Mouse (Mus musculus): ENCODE data around the gene Mios. TPM values are rescaled to one million over a fixed set of nuclear protein-coding genes. Genes with fewer than 3 reads are reported as not detected.

Mios gene
- total and polyA plus RNA-seq, 3 experiments, result 11.4 to 15.1 TPM; not detected in 1

DNA sequence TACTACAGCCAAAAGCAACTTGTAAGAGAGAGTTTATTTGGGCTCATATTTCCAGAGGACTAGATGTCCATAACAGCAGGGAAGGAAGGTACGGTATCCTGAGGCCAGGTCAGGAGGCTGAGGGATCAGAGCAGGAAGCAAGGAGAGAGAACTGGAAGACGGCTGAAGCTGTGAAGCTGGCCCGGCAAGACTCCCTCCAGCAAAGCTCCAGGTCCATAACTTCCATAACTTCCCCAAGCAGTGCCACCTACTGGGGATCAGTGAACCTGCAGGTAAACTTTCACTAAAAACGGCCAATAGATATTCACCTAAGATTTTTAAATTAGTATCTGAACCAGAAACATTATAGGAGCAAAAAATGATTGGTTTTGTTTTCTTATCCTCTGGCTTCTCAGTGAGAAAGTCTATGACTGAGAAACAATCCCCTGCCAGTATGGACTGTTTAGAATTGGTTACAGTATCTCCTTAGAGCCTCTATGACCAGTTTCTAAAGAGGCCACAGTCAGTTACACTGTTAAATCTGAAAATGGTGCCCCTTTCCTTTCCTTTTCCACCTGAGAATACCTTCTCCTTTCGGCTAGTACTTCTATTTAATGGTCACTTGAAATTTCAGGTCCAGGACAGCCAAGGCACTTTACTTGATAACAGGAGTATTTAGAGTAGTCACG is 65.5 kb downstream of the Mios start:
- TF ChIP-seq ZMIZ1 (IDR thresholded peaks at IDR 0.05; ENCODE audit: low read depth, low read length), result no peak
- TF ChIP-seq SMC3 (IDR thresholded peaks at IDR 0.05; ENCODE audit: low read depth, low read length), result peak; percentile 54
- peak; percentile 36 to 66 (median 47); a peak in 5 of 6 replicates for TF ChIP-seq CTCF (IDR thresholded peaks at IDR 0.05 in 2 of 3, conservative IDR thresholded peaks at IDR 0.05 in 1 of 3; ENCODE audit: control insufficient read depth in 1 of 3, insufficient read depth in 1 of 3, low read depth in 2 of 3, low read length in 3 of 3, poor library complexity in 1 of 3, severe bottlenecking in 1 of 3)
- peak; percentile 38 for TF ChIP-seq RAD21 (IDR thresholded peaks at IDR 0.05; ENCODE audit: low read depth, low read length)
- peak; percentile 70 for DNase-seq (ENCODE audit: low read depth, low spot score)
- Histone ChIP-seq H3K9me3 (replicated peaks; ENCODE audit: insufficient read depth, low read length) (no peaks in the 10 kb centered on the region), H3K27me3 (ENCODE audit: control insufficient read depth in 1 of 2, insufficient read depth in 2 of 2, low read length in 2 of 2) (no peaks in the 10 kb centered on the region), H3K79me2 (ENCODE audit: control insufficient read depth, insufficient read depth, low read length, poor library complexity) (no peaks in the 10 kb centered on the region), H3K9ac (ENCODE audit: control insufficient read depth, low read depth, low read length, poor library complexity, severe bottlenecking) (no peak overlapping the region), H3K4me1 (ENCODE audit: control insufficient read depth in 1 of 2, insufficient read depth in 2 of 2, low read length in 2 of 2) (peaks cover 6 to 12% of the 10 kb centered on the region in 2 experiments), H3K36me3 (ENCODE audit: control insufficient read depth in 1 of 2, insufficient read depth in 2 of 2, low read length in 2 of 2) (peaks cover 0 to 13% of the 10 kb centered on the region in 2 experiments; a peak in 2 of 4 replicates), H3K4me3 (ENCODE audit: control insufficient read depth in 1 of 2, insufficient read depth in 1 of 2, low read depth in 2 of 2, low read length in 2 of 2) (no peak overlapping the region), H3K27ac (ENCODE audit: control insufficient read depth, low read depth, low read length) (no peak overlapping the region)

GRCm38 (mm10) chr6:8275098-8275497 is 66.1 kb downstream of the Mios start:
- peak; percentile 80 for DNase-seq (ENCODE audit: low read depth, low spot score)
- TF ChIP-seq RAD21 (IDR thresholded peaks at IDR 0.05; ENCODE audit: low read depth, low read length) (peak; percentile 80), CTCF (IDR thresholded peaks at IDR 0.05 in 2 of 3, conservative IDR thresholded peaks at IDR 0.05 in 1 of 3; ENCODE audit: control insufficient read depth in 1 of 3, insufficient read depth in 1 of 3, low read depth in 2 of 3, low read length in 3 of 3, poor library complexity in 1 of 3, severe bottlenecking in 1 of 3) (peak in 2 of 3 experiments; percentile 51 to 78; a peak in 4 of 6 replicates), GATA1 (IDR thresholded peaks at IDR 0.05; ENCODE audit: low read depth, low read length) (no peak), USF2 (IDR thresholded peaks at IDR 0.05; ENCODE audit: borderline replicate concordance in 1 of 2, insufficient read depth in 1 of 2, low read depth in 1 of 2, low read length in 2 of 2) (no peak), TAL1 (IDR thresholded peaks at IDR 0.05; ENCODE audit: low read length) (no peak), ZC3H11A (IDR thresholded peaks at IDR 0.05; ENCODE audit: low read depth, low read length) (peak; percentile 83), SMC3 (IDR thresholded peaks at IDR 0.05; ENCODE audit: low read depth, low read length) (peak; percentile 87)

GRCm38 (mm10) chr6:8276431-8276830 is 67.4 kb downstream of the Mios start:
- Histone ChIP-seq H3K27me3 (ENCODE audit: control insufficient read depth in 1 of 2, insufficient read depth in 2 of 2, low read length in 2 of 2) (no peaks in the 10 kb centered on the region), H3K9me3 (replicated peaks; ENCODE audit: insufficient read depth, low read length) (no peaks in the 10 kb centered on the region), H3K4me1 (ENCODE audit: control insufficient read depth in 1 of 2, insufficient read depth in 2 of 2, low read length in 2 of 2) (peaks cover 6 to 12% of the 10 kb centered on the region in 2 experiments), H3K79me2 (ENCODE audit: control insufficient read depth, insufficient read depth, low read length, poor library complexity) (no peaks in the 10 kb centered on the region), H3K36me3 (ENCODE audit: control insufficient read depth in 1 of 2, insufficient read depth in 2 of 2, low read length in 2 of 2) (peaks cover 0 to 13% of the 10 kb centered on the region in 2 experiments; a peak in 2 of 4 replicates), H3K9ac (ENCODE audit: control insufficient read depth, low read depth, low read length, poor library complexity, severe bottlenecking) (no peak overlapping the region), H3K27ac (ENCODE audit: control insufficient read depth, low read depth, low read length) (no peak overlapping the region), H3K4me3 (ENCODE audit: control insufficient read depth in 1 of 2, insufficient read depth in 1 of 2, low read depth in 2 of 2, low read length in 2 of 2) (no peak overlapping the region)
- peak; percentile 77 for TF ChIP-seq GATA1 (IDR thresholded peaks at IDR 0.05; ENCODE audit: low read depth, low read length)
- TF ChIP-seq EP300 (IDR thresholded peaks at IDR 0.05; ENCODE audit: low read depth in 1 of 2, low read length in 2 of 2), result peak in 1 of 2 experiments; percentile 13; a peak in 1 of 4 replicates
- TF ChIP-seq ETS1 (IDR thresholded peaks at IDR 0.05; ENCODE audit: low read depth, low read length), result peak; percentile 33; the same call in 1 of the 2 replicates
- TF ChIP-seq MYB (IDR thresholded peaks at IDR 0.05; ENCODE audit: low read depth, low read length), result no peak
- DNase-seq (ENCODE audit: low read depth, low spot score), result peak; percentile 30

More at GRCm38 (mm10) chr6:8275098-8275497, 66.1 kb downstream of the Mios start:
- Histone ChIP-seq H3K36me3 (ENCODE audit: control insufficient read depth in 1 of 2, insufficient read depth in 2 of 2, low read length in 2 of 2) (peaks cover 0 to 13% of the 10 kb centered on the region in 2 experiments; a peak in 2 of 4 replicates), H3K79me2 (ENCODE audit: control insufficient read depth, insufficient read depth, low read length, poor library complexity) (no peaks in the 10 kb centered on the region), H3K9me3 (replicated peaks; ENCODE audit: insufficient read depth, low read length) (no peaks in the 10 kb centered on the region), H3K27ac (ENCODE audit: control insufficient read depth, low read depth, low read length) (no peak overlapping the region), H3K4me3 (ENCODE audit: control insufficient read depth in 1 of 2, insufficient read depth in 1 of 2, low read depth in 2 of 2, low read length in 2 of 2) (no peak overlapping the region), H3K27me3 (ENCODE audit: control insufficient read depth in 1 of 2, insufficient read depth in 2 of 2, low read length in 2 of 2) (no peaks in the 10 kb centered on the region), H3K9ac (ENCODE audit: control insufficient read depth, low read depth, low read length, poor library complexity, severe bottlenecking) (no peak overlapping the region), H3K4me1 (ENCODE audit: control insufficient read depth in 1 of 2, insufficient read depth in 2 of 2, low read length in 2 of 2) (peaks cover 6 to 12% of the 10 kb centered on the region in 2 experiments)
